Mouse (Mus musculus) liver, postnatal 0 days (tissue): ENCODE data around the gene Rsph6a. TPM values are rescaled to one million over a fixed set of nuclear protein-coding genes. Genes with fewer than 3 reads are reported as not detected.

Experiments
- ATAC-seq: fragments of 200-750 bp; cut with Nextera tagmentation; 2 replicates; pipeline ENCODE4 v1.8.0; 2017; ENCODE audit warnings: mild to moderate bottlenecking, moderate library complexity
- DNase-seq: peaks from one replicate; pipeline ENCODE4 v3.0.0-alpha.2; 2016
- H3K27ac ChIP-seq: fragments of 300-500 bp; sonication (generic); 2 replicates; pipeline ENCODE4 v1.5.1; 2014; ENCODE audit warnings: antibody characterized with exemption, moderate library complexity, mild to moderate bottlenecking, low read depth
- H3K27me3 ChIP-seq: fragments of 300-500 bp; sonication (generic); 2 replicates; pipeline ENCODE4 v1.6.1; 2014; ENCODE audit warnings: low read length, control low read depth, mixed read lengths; ENCODE audit not compliant: insufficient read depth
- H3K36me3 ChIP-seq: fragments of 300-500 bp; sonication (generic); replicated peaks from 2 replicates; pipeline ENCODE4 v1.6.1; 2014; ENCODE audit warnings: mild to moderate bottlenecking, control low read depth, low read length, moderate library complexity, mixed read lengths; ENCODE audit not compliant: insufficient read depth
- H3K4me1 ChIP-seq: fragments of 300-500 bp; sonication (generic); 2 replicates; pipeline ENCODE4 v1.6.1; 2014; ENCODE audit warnings: antibody characterized with exemption, mild to moderate bottlenecking, control low read depth; ENCODE audit not compliant: insufficient read depth
- H3K4me2 ChIP-seq: fragments of 300-500 bp; sonication (generic); 2 replicates; pipeline ENCODE4 v1.6.1; 2014; ENCODE audit warnings: low read depth, mild to moderate bottlenecking, low read length, moderate library complexity, mixed read lengths
- H3K4me3 ChIP-seq: fragments of 300-500 bp; sonication (generic); 2 replicates; pipeline ENCODE4 v1.5.1; 2014; ENCODE audit warnings: low read depth, low read length
- H3K9ac ChIP-seq: fragments of 300-500 bp; sonication (generic); replicated peaks from 2 replicates; pipeline ENCODE4 v1.6.1; 2014; ENCODE audit warnings: mild to moderate bottlenecking, moderate library complexity
- H3K9me3 ChIP-seq: fragments of 300-500 bp; sonication (generic); 2 replicates; pipeline ENCODE4 v1.6.1; 2016; ENCODE audit warnings: mild to moderate bottlenecking, control low read depth, low read length, mixed read lengths
- CTCF ChIP-seq: sonication (generic); IDR thresholded peaks from 2 replicates; pipeline ENCODE4 v1.5.1; 2016; ENCODE audit warnings: antibody characterized with exemption, low read depth
- EP300 ChIP-seq: IDR thresholded peaks from 2 replicates; pipeline ENCODE4 v1.6.1; 2016; ENCODE audit warnings: antibody characterized with exemption, low read depth, mild to moderate bottlenecking
- WGBS: fragments of 180-500 bp; shearing (Covaris S2); extraction: QIAGEN DNeasy Blood & Tissue Kit; methylation state at CpG from one replicate; pipeline ENCODE4 v1.1.7; 2014; ENCODE audit not compliant: insufficient replicate concordance; 5-methylcytosine and 5-hydroxymethylcytosine counted together
- polyA plus RNA-seq: library from polyadenylated mRNA; unstranded; fragments of >200 nt; fragmentation: Nextera tagmentation; extraction: Ambion mirVana; gene quantifications from 2 replicates; pipeline ENCODE4 v1.2.1, GENCODE M21; 2015

Gene Rsph6a
- polyA plus RNA-seq, 1 experiment from 2014 or later = not detected

DNA sequence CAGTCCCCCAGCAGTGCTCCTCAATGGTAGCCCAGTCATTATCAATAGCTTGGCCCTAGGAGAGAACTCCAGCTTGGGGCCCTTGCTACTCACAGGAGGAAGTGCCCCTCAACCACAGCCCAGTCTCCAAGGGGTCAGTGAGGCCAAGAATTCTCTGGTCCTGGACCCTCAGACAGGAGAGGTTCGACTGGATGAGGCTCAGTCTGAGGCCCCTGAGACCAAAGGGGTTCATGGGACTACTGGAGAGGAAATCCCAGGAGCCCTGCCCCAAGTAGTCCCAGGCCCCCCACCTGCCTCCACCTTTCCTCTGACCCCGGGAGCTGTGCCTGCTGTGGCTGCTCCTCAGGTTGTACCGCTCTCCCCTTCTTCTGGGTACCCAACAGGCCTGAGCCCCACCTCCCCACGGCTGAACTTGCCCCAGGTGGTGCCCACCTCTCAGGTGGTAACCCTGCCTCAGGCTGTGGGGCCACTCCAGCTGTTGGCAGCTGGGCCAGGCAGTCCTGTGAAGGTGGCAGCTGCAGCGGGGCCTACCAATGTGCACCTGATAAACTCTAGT is 42.0 kb downstream of the Rsph6a start:
- ATAC-seq (no peak), DNase-seq (no peak)
- WGBS = 65% methylated on average over 5 of the region's 5 CpGs
- no peak overlapping the region for H3K9ac ChIP-seq
- no peak overlapping the region for H3K4me3 ChIP-seq
- H3K4me1 ChIP-seq = peaks cover 26% of the 10 kb centered on the region
- no peaks in the 10 kb centered on the region for H3K9me3 ChIP-seq
- no peaks in the 10 kb centered on the region; the same call in 1 of the 2 replicates for H3K36me3 ChIP-seq
- H3K27me3 ChIP-seq = peaks cover 40% of the 10 kb centered on the region
- H3K27ac ChIP-seq = no peak overlapping the region
- H3K4me2 ChIP-seq = peak overlapping the region; percentile 99; the same call in 1 of the 2 replicates
- TF ChIP-seq CTCF = no peak
- no peak for TF ChIP-seq EP300

DNA sequence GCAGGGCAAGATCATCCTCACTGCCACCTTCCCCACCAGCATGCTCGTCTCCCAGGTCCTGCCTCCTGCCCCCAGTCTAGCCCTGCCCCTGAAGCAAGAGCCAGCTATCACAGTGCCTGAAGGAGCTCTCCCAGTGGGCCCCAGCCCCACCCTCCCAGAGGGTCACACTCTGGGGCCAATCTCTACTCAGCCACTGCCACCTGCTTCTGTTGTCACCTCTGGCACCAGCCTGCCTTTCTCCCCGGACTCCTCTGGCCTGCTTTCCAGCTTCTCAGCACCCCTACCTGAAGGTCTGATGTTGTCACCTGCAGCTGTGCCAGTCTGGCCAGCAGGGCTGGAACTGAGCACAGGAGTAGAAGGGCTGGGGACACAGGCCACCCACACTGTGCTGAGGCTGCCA is 42.7 kb downstream of the Rsph6a start:
- whole genome bisulfite sequencing = 57% methylated on average over 2 of the region's 2 CpGs
- Histone ChIP-seq H3K4me2 (no peak overlapping the region), H3K9ac (no peak overlapping the region), H3K36me3 (no peaks in the 10 kb centered on the region; the same call in 1 of the 2 replicates), H3K27me3 (peaks cover 33% of the 10 kb centered on the region), H3K4me3 (no peak overlapping the region), H3K27ac (no peak overlapping the region), H3K4me1 (peaks cover 26% of the 10 kb centered on the region), H3K9me3 (no peaks in the 10 kb centered on the region)
- DNase-seq = peak; percentile 14
- no peak for ATAC-seq
- TF ChIP-seq EP300 = no peak
- no peak for TF ChIP-seq CTCF

DNA sequence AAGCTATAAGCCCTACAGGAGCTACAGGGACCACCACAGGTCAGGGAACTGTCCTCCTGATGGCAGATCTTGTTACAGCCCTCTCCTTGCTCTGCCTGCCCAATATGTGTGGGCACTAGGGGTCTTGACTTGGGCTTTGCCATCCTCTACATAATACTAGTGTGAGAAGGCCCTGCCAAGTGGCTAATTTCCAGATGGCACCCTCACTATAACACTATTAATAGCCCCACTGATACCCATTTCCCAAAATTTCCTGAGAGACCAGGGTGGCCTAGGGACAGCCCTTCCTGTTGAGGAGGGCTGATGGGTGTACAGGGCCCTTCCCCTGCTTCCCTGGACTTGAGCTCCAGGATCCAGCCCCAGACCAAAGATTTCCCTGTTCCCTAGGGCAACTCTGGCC is 43.4 kb downstream of the Rsph6a start:
- TF ChIP-seq EP300 = no peak
- no peak for TF ChIP-seq CTCF
- Histone ChIP-seq H3K9me3 (no peaks in the 10 kb centered on the region), H3K9ac (no peak overlapping the region), H3K4me3 (no peak overlapping the region), H3K4me1 (peaks cover 20% of the 10 kb centered on the region), H3K27me3 (peaks cover 26% of the 10 kb centered on the region), H3K36me3 (no peaks in the 10 kb centered on the region; the same call in 1 of the 2 replicates), H3K4me2 (no peak overlapping the region), H3K27ac (no peak overlapping the region)
- ATAC-seq (no peak), DNase-seq (no peak)

- no peaks in the 10 kb centered on the region; the same call in 1 of the 2 replicates for H3K36me3 ChIP-seq
- H3K4me1 ChIP-seq = peaks cover 15% of the 10 kb centered on the region
- no peak overlapping the region for H3K4me3 ChIP-seq
- no peaks in the 10 kb centered on the region for H3K9me3 ChIP-seq
- H3K4me2 ChIP-seq = no peak overlapping the region
- WGBS = 67% methylated on average over 7 of the region's 7 CpGs
- peaks cover 24% of the 10 kb centered on the region for H3K27me3 ChIP-seq
- H3K9ac ChIP-seq = no peak overlapping the region
- TF ChIP-seq CTCF = no peak
- TF ChIP-seq EP300 = no peak
- ATAC-seq = no peak
- no peak for DNase-seq
- H3K27ac ChIP-seq = no peak overlapping the region
Measured at GRCm38 (mm10) chr7:19098811-19099210, 44.3 kb downstream of the Rsph6a start.

- DNase-seq (peak; percentile 11), ATAC-seq (no peak)
- Histone ChIP-seq H3K9me3 (no peaks in the 10 kb centered on the region), H3K27me3 (peaks cover 11% of the 10 kb centered on the region), H3K4me3 (no peak overlapping the region), H3K36me3 (no peaks in the 10 kb centered on the region; the same call in 1 of the 2 replicates), H3K9ac (no peak overlapping the region), H3K4me1 (peaks cover 6% of the 10 kb centered on the region), H3K27ac (no peak overlapping the region), H3K4me2 (no peak overlapping the region)
- 79% methylated on average over 1 of the region's 1 CpGs for WGBS
- TF ChIP-seq EP300 (no peak), CTCF (no peak)
Measured at GRCm38 (mm10) chr7:19100290-19100689, 45.8 kb downstream of the Rsph6a start.

- no peaks in the 10 kb centered on the region for H3K9me3 ChIP-seq
- TF ChIP-seq CTCF (no peak), EP300 (no peak)
- no peak for DNase-seq
- H3K4me2 ChIP-seq = no peak overlapping the region
- H3K27me3 ChIP-seq = no peaks in the 10 kb centered on the region
- H3K36me3 ChIP-seq = no peaks in the 10 kb centered on the region
- no peak overlapping the region for H3K9ac ChIP-seq
- H3K4me1 ChIP-seq = 0 out of 2 replicates have a peak, but pooled peaks cover 4% of the 10 kb centered on the region
- no peak for ATAC-seq
- H3K4me3 ChIP-seq = no peak overlapping the region
- no peak overlapping the region for H3K27ac ChIP-seq
Measured at GRCm38 (mm10) chr7:19103741-19104140, 49.3 kb downstream of the Rsph6a start.
